Mouse (Mus musculus): ENCODE results near the gene Kiss1.
A peak's percentile ranks its signal among the peaks of the same experiment; 100 is the strongest.

The Kiss1 gene

DNA sequence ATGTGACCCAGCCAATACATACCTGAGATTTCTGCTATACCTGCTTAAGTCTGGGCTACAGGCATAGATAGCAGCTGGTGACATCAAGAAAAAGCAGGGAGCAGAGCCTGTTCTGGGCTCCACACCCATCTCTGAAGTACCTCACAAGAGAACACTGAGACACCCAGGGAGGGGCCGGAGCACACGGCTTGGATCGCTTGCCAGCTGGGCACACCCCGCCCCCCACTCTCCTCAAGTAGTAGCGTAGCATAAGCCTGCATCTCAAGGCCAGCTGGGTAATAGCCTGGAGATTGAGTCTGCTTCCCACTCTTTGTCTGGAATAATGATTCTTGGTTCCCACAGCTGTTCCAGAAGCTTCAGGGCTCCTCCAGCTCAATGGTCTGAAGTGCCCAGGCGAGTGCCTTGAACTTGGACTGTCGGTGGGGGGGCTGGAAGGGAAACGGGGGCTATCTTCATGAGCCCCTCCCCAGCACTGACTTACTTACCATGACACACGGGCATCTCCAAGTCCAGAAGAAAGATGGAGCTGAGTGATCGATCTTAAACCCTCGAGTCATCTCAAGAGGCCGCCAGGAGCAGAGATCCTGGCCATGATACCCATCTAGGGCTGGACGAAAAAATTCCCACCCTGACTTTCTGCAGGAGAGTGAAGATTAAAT lies at the start of gene Kiss1:
TSS of gene Kiss1 (plus strand) at position 609 of the 659 bp plus-strand sequence.
- DNase-seq (ENCODE audit: low spot score in 2 of 2) = no peak

DNA sequence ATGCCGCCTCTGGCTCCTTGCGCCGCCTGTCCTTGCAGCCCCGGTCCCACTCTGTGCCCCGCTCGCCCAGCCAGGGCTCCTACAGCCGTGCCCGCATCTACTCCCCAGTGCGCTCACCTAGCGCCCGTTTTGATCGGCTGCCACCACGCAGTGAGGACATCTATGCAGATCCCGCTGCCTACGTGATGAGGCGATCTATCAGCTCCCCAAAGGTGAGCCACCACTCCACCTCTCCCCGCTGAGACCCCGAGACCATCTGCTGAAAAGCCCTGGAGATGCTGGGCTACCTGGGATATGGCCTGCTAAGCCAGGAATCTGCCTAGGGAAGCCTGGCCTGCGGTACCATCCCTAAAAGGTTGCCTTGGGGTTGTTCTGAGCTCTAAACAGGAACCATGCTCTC lies 47.5 kb upstream of the Kiss1 start:
- no peak for DNase-seq (ENCODE audit: low spot score in 2 of 2)

GRCm38 (mm10) chr1:133276983-133277382 lies 44.7 kb upstream of the Kiss1 start:
- no peak for DNase-seq (ENCODE audit: low spot score in 2 of 2)

- DNase-seq (ENCODE audit: low spot score in 2 of 2) = no peak
Observed at GRCm38 (mm10) chr1:133278539-133278938, 43.1 kb upstream of the Kiss1 start.

GRCm38 (mm10) chr1:133278946-133279631 lies 42.6 kb upstream of the Kiss1 start:
- no peak for DNase-seq (ENCODE audit: low spot score in 2 of 2)

DNA sequence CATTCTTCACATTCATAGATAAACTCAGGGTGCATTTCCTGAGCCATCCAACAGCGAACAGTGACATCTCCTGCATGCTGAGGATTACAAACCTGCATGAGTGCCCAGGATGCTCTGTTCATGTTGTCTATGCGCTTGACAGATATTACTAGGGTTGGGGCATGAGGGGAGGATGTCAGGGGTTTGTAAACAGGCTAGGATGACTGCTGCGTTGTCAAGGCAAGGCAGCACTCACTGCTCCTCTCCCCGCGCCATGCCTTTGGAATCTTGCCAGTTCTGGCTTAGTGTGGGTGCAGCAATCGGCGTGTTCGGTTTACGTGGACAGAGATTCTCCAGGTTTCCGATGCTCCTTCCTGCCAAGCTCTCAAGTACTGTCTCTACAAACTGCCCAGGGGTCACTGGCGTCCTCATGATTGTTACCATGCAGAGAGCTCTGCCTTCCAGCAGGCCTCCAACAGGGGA lies 42.0 kb upstream of the Kiss1 start:
- DNase-seq (ENCODE audit: low spot score in 2 of 2) = no peak

DNA sequence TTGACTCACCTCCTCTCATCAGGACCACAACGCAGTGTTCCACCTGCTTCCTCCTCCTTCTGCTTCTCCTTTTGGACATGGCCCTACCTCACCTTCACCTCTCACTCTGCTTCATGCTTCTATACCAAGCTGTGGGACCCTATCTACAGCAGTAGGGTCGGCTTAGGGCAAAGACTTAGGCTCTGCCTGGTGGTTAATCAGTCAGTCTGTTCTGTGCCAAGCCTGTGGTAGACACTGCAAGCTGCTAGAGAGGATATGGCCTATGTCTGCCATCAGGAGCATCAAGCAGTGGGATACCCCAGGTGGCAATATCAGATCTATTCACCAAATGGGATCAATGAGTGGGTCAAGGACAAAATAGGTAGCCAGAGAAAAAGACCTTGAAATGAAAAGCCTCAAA lies 41.1 kb upstream of the Kiss1 start:
- no peak for DNase-seq (ENCODE audit: low spot score in 2 of 2)

GRCm38 (mm10) chr1:133285907-133286306 lies 35.8 kb upstream of the Kiss1 start:
- no peak for DNase-seq (ENCODE audit: low spot score in 2 of 2)

- no peak for DNase-seq (ENCODE audit: low spot score in 2 of 2)
Observed at GRCm38 (mm10) chr1:133287051-133287450, 34.6 kb upstream of the Kiss1 start.

DNA sequence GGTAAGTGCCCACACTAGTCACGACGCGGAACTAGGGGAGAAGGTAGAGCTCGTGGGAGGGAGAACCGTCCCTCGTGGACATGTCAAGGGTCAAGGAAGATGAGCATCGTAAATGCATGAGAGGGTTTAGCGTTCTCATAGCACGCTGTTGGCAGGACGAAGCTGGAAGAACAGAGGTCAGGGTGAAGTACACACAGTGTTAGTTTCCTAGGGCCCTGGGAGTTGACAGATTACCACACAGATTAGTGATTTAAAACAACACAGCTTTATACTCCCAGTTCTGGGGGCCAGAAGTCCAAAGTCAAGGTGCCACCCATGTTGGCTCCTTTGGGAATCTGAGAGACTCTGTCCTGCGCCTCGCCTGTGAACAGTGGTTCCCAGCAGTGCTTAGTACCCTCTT lies 33.8 kb upstream of the Kiss1 start:
- no peak for DNase-seq (ENCODE audit: low spot score in 2 of 2)

DNA sequence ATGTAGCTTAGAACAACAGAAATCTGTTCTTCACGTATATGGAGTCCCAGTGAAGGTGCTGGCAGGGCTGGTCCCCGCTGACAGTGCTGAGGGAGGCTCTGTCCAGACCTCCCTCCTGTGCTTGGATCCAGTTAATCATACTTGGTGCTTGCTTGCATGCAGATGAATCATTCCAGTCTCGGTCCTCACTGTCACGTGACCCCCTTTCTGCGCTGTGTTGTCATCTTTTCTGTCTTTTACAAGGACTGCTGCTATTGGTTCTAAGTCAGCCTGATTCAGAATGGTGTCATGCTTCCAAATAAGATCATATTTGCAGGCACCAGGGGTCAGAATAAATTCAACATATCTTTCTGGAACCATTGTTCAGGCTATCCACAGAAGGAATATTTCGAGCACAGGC lies 29.8 kb upstream of the Kiss1 start:
- DNase-seq (ENCODE audit: low spot score in 2 of 2) = no peak

GRCm38 (mm10) chr1:133292608-133293007 lies 29.1 kb upstream of the Kiss1 start:
- no peak for DNase-seq (ENCODE audit: low spot score in 2 of 2)

DNA sequence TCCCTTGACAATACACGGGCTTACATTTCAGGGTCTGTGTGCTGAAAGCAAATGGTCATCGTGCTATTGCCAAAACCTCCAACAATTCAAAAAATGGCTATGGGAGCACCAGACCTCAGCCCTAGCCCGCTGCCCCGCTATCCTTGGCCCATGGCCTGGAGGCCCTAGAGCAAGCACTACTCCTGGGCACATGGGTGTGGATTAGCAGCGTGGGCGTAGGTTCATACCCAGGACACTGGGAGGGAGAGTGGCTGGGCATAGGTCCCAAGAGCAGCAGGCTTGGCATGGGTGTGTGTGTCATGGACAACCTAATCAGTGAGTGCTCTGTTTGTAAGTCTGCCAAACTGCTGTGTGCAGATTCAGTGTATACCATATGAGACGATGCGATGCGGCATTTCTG lies 25.3 kb upstream of the Kiss1 start:
- peak in 1 of 2 experiments; percentile 20 for DNase-seq (ENCODE audit: low spot score in 2 of 2)

GRCm38 (mm10) chr1:133298816-133299215 lies 22.9 kb upstream of the Kiss1 start:
- DNase-seq (ENCODE audit: low spot score in 2 of 2) = no peak

GRCm38 (mm10) chr1:133302540-133302939 lies 19.1 kb upstream of the Kiss1 start:
- peak in 1 of 2 experiments; percentile 23 for DNase-seq (ENCODE audit: low spot score in 2 of 2)

GRCm38 (mm10) chr1:133306842-133307241 lies 14.8 kb upstream of the Kiss1 start:
- peak; percentile 76 to 79 for DNase-seq (ENCODE audit: low spot score in 2 of 2)

DNA sequence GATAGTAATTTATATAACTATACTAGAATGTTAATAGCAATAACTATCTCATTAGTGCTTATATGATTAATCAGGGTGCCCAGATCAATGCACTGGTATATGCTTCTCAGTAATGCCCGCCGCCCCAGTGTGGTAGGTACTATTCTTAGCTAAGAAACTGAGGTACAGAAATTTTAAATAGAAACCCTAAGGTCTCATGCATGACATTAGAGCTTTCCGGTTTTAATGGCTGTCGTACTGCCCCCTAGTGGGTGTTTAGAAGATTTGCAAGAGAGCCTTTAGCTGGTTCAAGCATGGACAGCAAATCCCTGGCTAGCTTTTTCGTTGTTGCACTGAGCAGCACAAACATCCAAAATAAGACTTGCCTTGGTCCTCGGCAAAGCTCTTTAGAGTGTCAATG lies 14.4 kb upstream of the Kiss1 start:
- peak in 1 of 2 experiments; percentile 27 for DNase-seq (ENCODE audit: low spot score in 2 of 2)

GRCm38 (mm10) chr1:133309652-133310267 lies 11.9 kb upstream of the Kiss1 start, which contains the start of gene Golt1a:
Golt1a (plus strand) TSS chr1:133309800.
- peak in 1 of 2 experiments; percentile 49 for DNase-seq (ENCODE audit: low spot score in 2 of 2)

DNA sequence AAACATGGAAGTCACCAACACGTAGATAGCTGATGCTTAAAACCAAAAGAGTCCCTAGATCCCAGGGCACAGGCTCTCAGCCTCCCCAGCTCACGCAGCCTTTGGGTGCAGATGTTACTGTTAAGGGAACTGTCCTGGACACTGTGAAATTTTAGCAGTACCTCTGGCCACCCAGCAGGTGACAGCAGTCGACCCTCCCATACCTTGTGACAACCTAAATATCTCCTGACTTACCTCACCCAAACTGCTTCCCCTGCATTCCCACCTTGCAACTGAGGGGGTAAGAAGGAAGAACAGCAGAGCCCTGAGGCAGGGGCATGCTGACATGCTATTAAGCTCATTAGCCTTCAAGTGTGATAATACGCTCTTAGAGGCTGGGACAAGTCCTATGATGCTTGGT lies 10.4 kb upstream of the Kiss1 start:
- DNase-seq (ENCODE audit: low spot score in 2 of 2) = no peak

GRCm38 (mm10) chr1:133311946-133312345 lies 9.7 kb upstream of the Kiss1 start:
- no peak for DNase-seq (ENCODE audit: low spot score in 2 of 2)

GRCm38 (mm10) chr1:133314364-133314763 lies 7.3 kb upstream of the Kiss1 start:
- DNase-seq (ENCODE audit: low spot score in 2 of 2) = peak; percentile 39 to 50

DNA sequence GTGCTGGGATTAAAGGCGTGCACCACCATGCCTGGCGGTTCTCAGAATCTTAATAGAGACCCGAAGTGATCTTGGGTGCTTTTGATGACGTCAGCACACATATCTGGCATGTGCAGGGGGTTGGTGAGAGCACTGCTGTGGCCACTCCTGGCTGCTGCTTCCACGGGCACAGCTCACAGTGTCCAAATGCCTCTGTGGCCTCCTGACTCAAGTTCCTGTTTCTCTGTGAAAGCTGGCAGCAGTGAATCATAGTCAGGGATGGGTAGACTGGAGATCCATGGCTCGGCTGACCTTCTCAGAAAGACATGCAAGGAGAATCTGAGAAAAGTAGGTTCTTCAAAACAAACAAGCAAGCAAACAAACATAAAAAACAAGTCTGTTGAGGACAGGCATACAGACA lies 5.9 kb upstream of the Kiss1 start:
- no peak for DNase-seq (ENCODE audit: low spot score in 2 of 2)

- DNase-seq (ENCODE audit: low spot score in 2 of 2) = no peak
Observed at GRCm38 (mm10) chr1:133316577-133316976, 5.1 kb upstream of the Kiss1 start.

All from urinary bladder, postnatal 36 days (tissue).